Mouse (Mus musculus) liver, embryonic 16.5 days (tissue): ENCODE measurements around the gene Cyb5r3. TPM values are rescaled to one million over a fixed set of nuclear protein-coding genes. Genes with fewer than 3 reads are reported as not detected.

Experiments
- ATAC-seq: fragments of 200-750 bp; cut with Nextera tagmentation; 2 replicates; pipeline ENCODE4 v1.8.0; 2017; ENCODE audit warnings: low read depth, mild to moderate bottlenecking, moderate number of reproducible peaks, moderate library complexity
- H3K27ac ChIP-seq: fragments of 300-500 bp; sonication (generic); 2 replicates; pipeline ENCODE4 v1.5.1; 2014; ENCODE audit warnings: mild to moderate bottlenecking, low read length
- H3K27me3 ChIP-seq: fragments of 300-500 bp; sonication (generic); 2 replicates; pipeline ENCODE4 v1.6.1; 2014; ENCODE audit warnings: low read depth, low read length, mixed read lengths; ENCODE audit not compliant: control insufficient read depth, insufficient read depth
- H3K36me3 ChIP-seq: fragments of 300-500 bp; sonication (generic); 2 replicates; pipeline ENCODE4 v1.6.1; 2014; ENCODE audit warnings: mild to moderate bottlenecking; ENCODE audit not compliant: control insufficient read depth, insufficient read depth
- H3K4me1 ChIP-seq: fragments of 300-500 bp; sonication (generic); 2 replicates; pipeline ENCODE4 v1.6.1; 2014; ENCODE audit warnings: low read depth, low read length, mixed read lengths; ENCODE audit not compliant: control insufficient read depth
- H3K4me2 ChIP-seq: fragments of 300-500 bp; sonication (generic); 2 replicates; pipeline ENCODE4 v1.6.1; 2014; ENCODE audit warnings: low read depth, low read length, mixed read lengths
- H3K4me3 ChIP-seq: fragments of 300-500 bp; sonication (generic); 2 replicates; pipeline ENCODE4 v1.5.1; 2014; ENCODE audit warnings: low read depth, mild to moderate bottlenecking, low read length
- H3K9ac ChIP-seq: fragments of 300-500 bp; sonication (generic); 2 replicates; pipeline ENCODE4 v1.6.1; 2014; ENCODE audit warnings: low read depth, low read length
- H3K9me3 ChIP-seq: fragments of 300-500 bp; sonication (generic); replicated peaks from 2 replicates; pipeline ENCODE4 v1.6.1; 2016; ENCODE audit warnings: low read length; ENCODE audit not compliant: control insufficient read depth
- WGBS: fragments of 180-500 bp; shearing (Covaris S2); extraction: QIAGEN DNeasy Blood & Tissue Kit; methylation state at CpG from one replicate; pipeline ENCODE4 v1.1.7; 2014; ENCODE audit not compliant: insufficient replicate concordance; 5-methylcytosine and 5-hydroxymethylcytosine counted together
- polyA plus RNA-seq: library from polyadenylated mRNA; unstranded; fragments of >200 nt; fragmentation: Nextera tagmentation; extraction: Ambion mirVana; gene quantifications from 2 replicates; pipeline ENCODE4 v1.2.1, GENCODE M21; 2015

Cyb5r3 gene
- polyA plus RNA-seq, 1 experiment from 2014 or later = 171 TPM

DNA sequence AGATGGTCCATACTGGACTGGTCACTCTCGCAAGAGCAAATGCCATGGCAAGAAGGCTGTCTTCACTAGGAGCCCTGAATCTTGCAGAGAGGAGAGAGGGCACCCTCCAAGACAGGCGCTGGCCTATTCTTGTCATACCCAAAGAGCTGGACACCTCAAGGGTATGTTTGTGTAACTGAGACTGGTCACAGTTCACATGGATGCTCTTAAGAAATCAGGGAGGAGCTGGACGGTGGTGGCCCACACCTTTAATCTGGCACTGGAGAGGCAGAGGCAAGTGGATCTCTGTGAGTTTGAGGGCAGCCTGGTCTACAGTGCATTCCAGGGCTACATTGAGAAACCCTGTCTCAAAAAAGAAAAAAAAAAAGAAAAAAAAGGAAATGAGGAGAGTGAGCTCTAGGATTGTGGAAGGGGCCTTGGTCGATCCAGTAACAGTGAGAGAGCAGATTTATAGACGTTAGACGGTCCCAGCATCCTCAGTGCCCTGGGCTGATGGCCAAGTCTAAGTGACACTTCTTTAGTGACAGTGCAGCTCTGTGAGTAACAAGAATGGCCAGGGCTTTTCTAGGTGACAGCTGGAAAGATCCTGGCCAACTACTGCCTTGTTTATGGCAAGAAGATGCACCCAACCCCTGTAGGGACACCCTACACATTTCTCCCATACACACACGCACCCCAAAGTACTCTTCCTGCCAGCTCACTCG lies 1.3 kb downstream of the Cyb5r3 start:
- Histone ChIP-seq H3K4me2 (peak overlapping the region; percentile 91), H3K36me3 (peaks cover under 1% of the 10 kb centered on the region; the same call in 1 of the 2 replicates), H3K4me3 (peak overlapping the region; percentile 98), H3K27me3 (no peaks in the 10 kb centered on the region), H3K27ac (peak overlapping the region; percentile 95), H3K4me1 (peaks cover 65% of the 10 kb centered on the region), H3K9me3 (no peaks in the 10 kb centered on the region), H3K9ac (peak overlapping the region; percentile 98)
- 28% methylated on average over 8 of the region's 8 CpGs for WGBS
- no peak for ATAC-seq

DNA sequence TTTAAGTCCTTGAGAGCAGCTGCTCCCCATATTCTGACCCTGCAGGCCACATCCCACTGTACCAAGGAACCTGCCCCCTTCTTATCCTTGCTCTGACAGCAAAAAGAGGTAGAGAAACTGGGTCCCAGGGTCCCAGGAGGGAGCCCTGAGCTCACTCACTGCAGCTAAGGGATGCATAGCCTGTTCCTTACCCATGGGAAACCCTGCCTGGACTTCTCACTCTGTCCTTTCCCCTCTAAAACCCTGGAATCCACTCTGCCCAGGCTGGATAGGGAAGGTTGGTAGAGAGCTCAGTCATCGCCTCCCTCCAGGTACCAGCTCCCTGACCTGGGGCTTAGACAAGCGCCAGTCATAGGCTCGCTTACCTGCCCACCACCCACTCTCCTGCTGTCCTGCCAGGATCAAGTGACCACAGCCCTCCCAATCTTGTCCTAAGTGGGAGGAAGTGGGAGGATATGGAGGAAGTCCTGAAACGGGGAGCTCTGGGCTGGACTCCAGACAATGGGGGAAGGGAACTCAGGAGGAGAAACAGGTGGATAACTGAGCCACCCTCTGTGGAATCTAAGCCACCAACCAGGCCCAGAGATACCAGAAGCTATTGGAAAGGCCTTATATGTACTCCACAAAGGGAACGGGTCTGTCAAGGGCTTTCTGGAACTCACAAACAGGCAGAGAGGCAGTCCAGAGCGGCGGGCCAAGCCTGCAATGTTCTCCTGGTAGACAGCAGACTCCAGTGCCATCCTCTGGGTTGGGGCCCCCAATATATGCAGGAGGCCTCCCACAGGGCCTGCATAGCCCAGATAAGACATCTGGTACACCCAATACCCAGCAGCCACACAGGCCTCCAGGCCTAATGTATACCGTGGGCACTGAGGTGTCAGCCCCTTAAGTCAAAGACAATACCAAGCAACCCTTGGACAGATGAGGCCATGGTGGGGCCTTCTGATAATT lies 2.3 kb downstream of the Cyb5r3 start:
- peak overlapping the region; percentile 95 for H3K27ac ChIP-seq
- peaks cover 6% of the 10 kb centered on the region for H3K36me3 ChIP-seq
- H3K27me3 ChIP-seq = no peaks in the 10 kb centered on the region
- H3K9ac ChIP-seq = peak overlapping the region; percentile 98
- no peaks in the 10 kb centered on the region for H3K9me3 ChIP-seq
- peak; percentile 86 for ATAC-seq
- H3K4me1 ChIP-seq = peaks cover 74% of the 10 kb centered on the region
- peak overlapping the region; percentile 91 for H3K4me2 ChIP-seq
- 20% methylated on average over 8 of the region's 8 CpGs for WGBS
- H3K4me3 ChIP-seq = peak overlapping the region; percentile 98

DNA sequence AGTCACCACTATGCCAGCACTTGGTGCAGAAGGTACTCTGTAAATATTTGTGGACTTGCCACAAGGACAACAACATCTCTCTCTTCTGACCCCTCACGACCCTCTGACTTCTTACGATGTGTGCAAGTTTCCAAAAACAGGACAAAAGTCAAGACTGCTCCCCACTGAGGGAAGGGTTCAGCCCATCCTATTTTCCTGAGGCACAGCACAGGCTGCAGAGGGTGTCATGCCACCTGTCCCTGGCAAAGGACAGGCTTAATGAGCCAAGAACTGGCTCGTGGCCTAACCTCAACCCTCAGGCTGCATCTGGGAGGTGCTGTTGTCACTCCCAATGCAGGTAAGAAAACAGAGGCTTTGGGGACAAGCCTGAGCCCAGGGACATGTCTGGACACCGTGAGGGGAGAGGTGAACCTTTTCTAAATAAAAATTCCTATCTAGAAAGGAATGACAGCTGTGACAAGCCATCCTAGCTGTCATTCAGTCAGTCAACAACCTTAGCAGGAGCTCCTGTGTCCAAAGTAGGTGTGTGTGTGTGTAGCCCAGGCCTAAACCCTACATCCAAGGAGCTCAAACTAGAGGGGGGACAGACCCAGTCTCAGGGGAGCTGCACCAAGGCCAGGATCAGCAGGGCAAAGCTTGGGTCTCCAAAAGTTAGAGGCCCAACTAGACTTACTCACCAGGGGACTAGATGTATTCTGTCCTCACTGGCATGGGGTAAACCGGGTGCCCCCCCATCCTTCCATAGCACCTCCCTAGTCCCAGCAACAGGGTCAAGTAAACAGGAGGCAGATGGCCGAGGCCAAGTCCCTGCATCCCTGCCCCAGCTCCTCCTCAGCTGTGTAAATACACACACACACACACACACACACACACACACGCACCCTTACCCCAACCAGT lies 3.3 kb downstream of the Cyb5r3 start:
- H3K36me3 ChIP-seq = peaks cover 6% of the 10 kb centered on the region
- H3K4me3 ChIP-seq = peak overlapping the region; percentile 98
- ATAC-seq = no peak
- H3K4me1 ChIP-seq = peaks cover 79% of the 10 kb centered on the region
- H3K9ac ChIP-seq = peak overlapping the region; percentile 98
- H3K9me3 ChIP-seq = no peaks in the 10 kb centered on the region
- H3K27ac ChIP-seq = peak overlapping the region; percentile 95
- peak overlapping the region; percentile 91 for H3K4me2 ChIP-seq
- no peaks in the 10 kb centered on the region for H3K27me3 ChIP-seq
- 52% methylated on average over 7 of the region's 7 CpGs for WGBS

DNA sequence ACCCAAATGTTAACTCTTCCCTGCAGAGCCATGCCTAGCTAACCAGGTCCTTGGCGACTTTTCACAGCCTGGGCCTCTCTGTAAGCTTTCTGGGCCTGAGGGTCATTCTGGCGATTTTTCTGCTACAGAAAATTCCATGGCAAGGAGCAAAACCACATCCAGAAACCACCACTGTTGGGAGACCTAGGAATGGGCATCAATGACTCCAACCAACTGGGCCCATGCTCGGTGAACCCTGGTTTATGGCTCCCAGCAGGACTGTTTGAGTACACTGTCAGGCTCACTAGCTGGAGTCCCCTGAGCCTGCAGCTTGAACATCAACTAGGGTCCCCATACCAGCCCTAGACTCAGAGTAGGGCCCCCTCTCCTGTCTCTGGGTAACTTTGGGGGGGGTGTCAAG lies 4.1 kb downstream of the Cyb5r3 start:
- Histone ChIP-seq H3K27me3 (no peaks in the 10 kb centered on the region), H3K36me3 (peaks cover 11% of the 10 kb centered on the region), H3K9me3 (no peaks in the 10 kb centered on the region), H3K4me3 (peak overlapping the region; percentile 98), H3K4me1 (peaks cover 75% of the 10 kb centered on the region), H3K4me2 (peak overlapping the region; percentile 91), H3K9ac (peak overlapping the region; percentile 98), H3K27ac (peak overlapping the region; percentile 95; the same call in 1 of the 2 replicates)
- WGBS = 74% methylated on average over 3 of the region's 3 CpGs
- no peak for ATAC-seq

DNA sequence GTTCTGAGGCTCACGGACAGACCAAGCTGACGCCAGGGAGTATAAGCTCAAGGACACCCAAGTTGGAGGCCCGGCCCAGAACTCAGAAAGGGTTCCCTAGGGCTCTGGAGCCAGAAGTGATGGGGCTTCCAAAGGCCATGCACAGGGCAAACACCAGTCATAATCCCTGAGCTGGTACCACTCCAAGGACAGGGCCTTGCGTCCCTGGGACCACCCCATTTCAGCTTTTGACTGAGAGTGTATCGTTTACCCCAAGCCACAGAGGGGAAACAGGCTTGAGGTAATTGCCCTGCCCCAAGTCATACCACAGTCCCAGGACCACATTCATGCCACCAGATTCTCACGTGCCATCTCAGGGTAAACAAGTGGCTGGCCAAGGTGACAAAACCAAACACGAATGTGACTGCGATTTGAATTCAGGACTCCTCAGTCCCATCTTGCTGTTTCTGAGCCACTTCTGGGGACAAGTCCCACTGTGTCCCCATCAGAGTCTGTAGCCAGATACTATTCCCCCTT lies 4.8 kb downstream of the Cyb5r3 start:
- Histone ChIP-seq H3K4me2 (peak overlapping the region; percentile 91), H3K27me3 (no peaks in the 10 kb centered on the region), H3K36me3 (peaks cover 17% of the 10 kb centered on the region), H3K9ac (peak overlapping the region; percentile 98), H3K4me3 (peak overlapping the region; percentile 98), H3K4me1 (peaks cover 75% of the 10 kb centered on the region), H3K9me3 (no peaks in the 10 kb centered on the region), H3K27ac (peak overlapping the region; percentile 95)
- no peak for ATAC-seq
- 83% methylated on average over 8 of the region's 8 CpGs for WGBS

DNA sequence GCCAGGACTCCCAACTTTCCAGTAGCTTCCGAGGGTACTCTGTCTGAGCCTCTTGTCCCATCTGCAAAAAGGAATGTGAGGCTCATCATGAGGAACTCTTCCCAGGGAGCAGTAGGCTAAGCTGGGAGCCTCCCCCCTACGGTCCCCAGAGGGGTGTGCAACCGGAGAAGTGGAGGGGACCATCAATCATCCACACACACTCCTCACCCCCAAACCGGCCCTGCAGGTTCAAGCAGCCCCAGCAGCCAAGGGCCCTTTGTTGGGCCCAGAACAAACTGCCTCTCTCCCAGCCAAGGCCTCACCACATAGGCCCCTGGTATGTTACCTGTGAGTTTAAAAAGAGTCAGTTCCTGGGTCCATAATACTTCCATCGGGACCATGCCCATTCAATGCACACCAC lies 5.3 kb downstream of the Cyb5r3 start:
- no peak for ATAC-seq
- WGBS = 75% methylated on average over 5 of the region's 5 CpGs
- Histone ChIP-seq H3K4me2 (peak overlapping the region; percentile 91), H3K36me3 (peaks cover 22% of the 10 kb centered on the region), H3K4me1 (peaks cover 78% of the 10 kb centered on the region), H3K4me3 (peak overlapping the region; percentile 98), H3K27me3 (no peaks in the 10 kb centered on the region), H3K9me3 (no peaks in the 10 kb centered on the region), H3K27ac (peak overlapping the region; percentile 95), H3K9ac (peak overlapping the region; percentile 98)

DNA sequence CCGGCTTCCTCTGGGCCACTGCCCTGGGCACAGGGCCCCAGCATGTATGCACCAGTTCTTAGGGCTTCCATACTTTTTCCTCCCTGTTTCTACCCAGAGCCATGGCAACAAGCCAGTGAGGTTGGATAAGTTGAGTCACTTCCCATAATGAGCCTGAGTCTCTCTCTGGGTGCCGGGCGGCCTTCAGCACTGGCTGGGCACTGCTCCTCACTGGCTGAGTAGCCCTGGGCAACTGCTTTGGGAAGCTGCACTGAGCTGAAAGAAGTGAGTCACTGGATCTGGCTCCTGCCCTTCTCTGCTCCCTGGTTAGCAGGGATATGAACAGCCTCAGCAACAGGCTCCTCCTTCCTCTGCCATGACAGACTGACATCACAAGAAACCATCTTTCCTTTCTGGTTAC lies 5.8 kb downstream of the Cyb5r3 start:
- 85% methylated on average over 3 of the region's 3 CpGs for WGBS
- peak overlapping the region; percentile 91 for H3K4me2 ChIP-seq
- H3K27ac ChIP-seq = peak overlapping the region; percentile 95
- no peak for ATAC-seq
- H3K9me3 ChIP-seq = no peaks in the 10 kb centered on the region
- H3K9ac ChIP-seq = peak overlapping the region; percentile 13; the same call in 1 of the 2 replicates
- H3K4me1 ChIP-seq = peaks cover 81% of the 10 kb centered on the region
- peak overlapping the region; percentile 98; the same call in 1 of the 2 replicates for H3K4me3 ChIP-seq
- no peaks in the 10 kb centered on the region for H3K27me3 ChIP-seq
- peaks cover 26% of the 10 kb centered on the region for H3K36me3 ChIP-seq
